Mouse (Mus musculus) adrenal gland, postnatal 4 days (tissue): ENCODE measurements around the gene Ppib. TPM values are rescaled to one million over a fixed set of nuclear protein-coding genes. Genes with fewer than 3 reads are reported as not detected.

Source experiments
- total RNA-seq, 2 experiments: library from RNA; stranded (reverse); gene quantifications; 2 replicates each; pipeline ENCODE4 v1.2.3; 2021

Gene Ppib
- total RNA-seq, 2 experiments from 2014 or later: 441 to 449 TPM

Other genes starting within 250 kb of the Ppib start
- 10 to 100 TPM; 46.5 to 52.7 TPM for gene Zfp609, start 232.7 kb upstream of the Ppib start, total RNA-seq
- 10 to 100 TPM; 32.7 to 40.6 TPM for gene Pclaf, start 170.0 kb upstream of the Ppib start, total RNA-seq
- 10 to 100 TPM; 40.0 to 40.7 TPM for gene Trip4, start 151.4 kb upstream of the Ppib start, total RNA-seq
- 10 to 100 TPM; 30.3 to 33.1 TPM for gene Csnk1g1, start 151.3 kb upstream of the Ppib start, total RNA-seq
- 1 to 10 TPM; 1.3 to 2.9 TPM for gene Snx22, start 9.5 kb downstream of the Ppib start, total RNA-seq
- 100 to 1,000 TPM; 107 to 111 TPM for gene Snx1, start 66.4 kb downstream of the Ppib start, total RNA-seq
- 100 to 1,000 TPM; 103 TPM for gene Ciao2a, start 66.4 kb downstream of the Ppib start, total RNA-seq
- 1 to 10 TPM; 7.6 to 9.7 TPM for gene Dapk2, start 98.0 kb downstream of the Ppib start, total RNA-seq